Mouse (Mus musculus) liver, embryonic 14.5 days (tissue): ENCODE data around the gene Gucd1. TPM values are rescaled to one million over a fixed set of nuclear protein-coding genes. Genes with fewer than 3 reads are reported as not detected.

Experiments used
- ATAC-seq: fragments of 200-750 bp; cut with Nextera tagmentation; 2 replicates; pipeline ENCODE4 v1.8.0; 2017; ENCODE audit warnings: moderate number of reproducible peaks, mild to moderate bottlenecking, moderate library complexity; ENCODE audit not compliant: insufficient read depth
- DNase-seq, 3 experiments: peaks; one replicate each; pipeline ENCODE4 v3.0.0-alpha.2; 2012 to 2013; ENCODE audit warnings: low read depth in 3 of 3, low spot score in 3 of 3
- H3K27ac ChIP-seq: fragments of 300-500 bp; sonication (generic); 2 replicates; pipeline ENCODE4 v1.5.1; 2014; ENCODE audit warnings: moderate library complexity, mild to moderate bottlenecking, control low read depth, inconsistent platforms
- H3K27me3 ChIP-seq: fragments of 300-500 bp; sonication (generic); 2 replicates; pipeline ENCODE4 v1.6.1; 2014; ENCODE audit warnings: mild to moderate bottlenecking, low read length, moderate library complexity; ENCODE audit not compliant: control insufficient read depth, insufficient read depth
- H3K36me3 ChIP-seq: fragments of 300-500 bp; sonication (generic); replicated peaks from 2 replicates; pipeline ENCODE4 v1.6.1; 2014; ENCODE audit warnings: low read depth; ENCODE audit not compliant: control insufficient read depth, insufficient read depth
- H3K4me1 ChIP-seq, 2 experiments: fragments of 200-500 bp in 1 of 2; fragments of 300-500 bp in 1 of 2; sonication (generic) in 1 of 2; replicated peaks; 2 replicates each; pipeline ENCODE4 v1.6.1; 2012 to 2014; ENCODE audit warnings: antibody characterized with exemption in 1 of 2, inconsistent platforms in 1 of 2, low read length in 1 of 2; ENCODE audit not compliant: control insufficient read depth in 2 of 2, insufficient read depth in 2 of 2
- H3K4me2 ChIP-seq: fragments of 300-500 bp; sonication (generic); 2 replicates; pipeline ENCODE4 v1.6.1; 2014; ENCODE audit warnings: low read depth, mild to moderate bottlenecking, control low read depth, moderate library complexity
- H3K4me3 ChIP-seq, 2 experiments: fragments of 200-500 bp in 1 of 2; fragments of 300-500 bp in 1 of 2; sonication (generic) in 1 of 2; 2 replicates each; pipeline ENCODE4 v1.5.1; 2012 to 2014; ENCODE audit warnings: low read depth in 2 of 2, low read length in 2 of 2, mild to moderate bottlenecking in 2 of 2, control low read depth in 1 of 2, inconsistent platforms in 1 of 2, moderate library complexity in 1 of 2; ENCODE audit not compliant: insufficient read depth in 1 of 2
- H3K9ac ChIP-seq: fragments of 300-500 bp; sonication (generic); replicated peaks from 2 replicates; pipeline ENCODE4 v1.6.1; 2014; ENCODE audit warnings: mild to moderate bottlenecking, control low read depth, moderate library complexity
- H3K9me3 ChIP-seq: fragments of 300-500 bp; sonication (generic); 2 replicates; pipeline ENCODE4 v1.6.1; 2016; ENCODE audit warnings: low read length, mixed read lengths; ENCODE audit not compliant: control insufficient read depth
- CTCF ChIP-seq: IDR thresholded peaks from 2 replicates; pipeline ENCODE4 v1.5.1; 2016; ENCODE audit warnings: antibody characterized with exemption, low read depth, control low read depth
- EP300 ChIP-seq: IDR thresholded peaks from 2 replicates; pipeline ENCODE4 v1.6.1; 2016; ENCODE audit warnings: antibody characterized with exemption, low read depth
- WGBS: fragments of 180-500 bp; shearing (Covaris S2); extraction: QIAGEN DNeasy Blood & Tissue Kit; methylation state at CpG from one replicate; pipeline ENCODE4 v1.1.7; 2014; ENCODE audit not compliant: insufficient replicate concordance; 5-methylcytosine and 5-hydroxymethylcytosine counted together
- polyA plus RNA-seq, 2 experiments: library from polyadenylated mRNA; depleted of rRNA in 1 of 2; stranded (reverse) in 1 of 2; unstranded in 1 of 2; fragments of >200 nt; fragmentation: Nextera tagmentation in 1 of 2; extraction: Ambion mirVana in 1 of 2; gene quantifications; 2 replicates each; pipeline versions ENCODE4 v1.2.1 to v1.2.3; 2012 to 2014

Gucd1 gene
- polyA plus RNA-seq, 2 experiments = 37.3 to 58.5 TPM

- no peak overlapping the region for H3K9ac ChIP-seq
- H3K4me3 ChIP-seq = no peak overlapping the region
- H3K4me2 ChIP-seq = no peak overlapping the region
- H3K4me1 ChIP-seq = peaks cover 0 to 10% of the 10 kb centered on the region in 2 experiments; a peak in 2 of 4 replicates
- no peak for TF ChIP-seq CTCF
- no peak for TF ChIP-seq EP300
- H3K36me3 ChIP-seq = no peaks in the 10 kb centered on the region
- DNase-seq (peak in 2 of 3 experiments; percentile 24 to 47), ATAC-seq (peak; percentile 35; the same call in 1 of the 2 replicates)
- H3K27ac ChIP-seq = no peak overlapping the region
- no peaks in the 10 kb centered on the region for H3K27me3 ChIP-seq
- WGBS = 25% methylated on average over 3 of the region's 3 CpGs
- H3K9me3 ChIP-seq = no peaks in the 10 kb centered on the region
These were observed 191.2 kb downstream of the Gucd1 start for GRCm38 (mm10) chr10:75326553-75326952.

- Histone ChIP-seq H3K9ac (no peak overlapping the region), H3K9me3 (no peaks in the 10 kb centered on the region), H3K27ac (no peak overlapping the region), H3K4me3 (no peak overlapping the region), H3K36me3 (no peaks in the 10 kb centered on the region), H3K4me1 (peaks cover 0 to 10% of the 10 kb centered on the region in 2 experiments; a peak in 2 of 4 replicates), H3K4me2 (no peak overlapping the region), H3K27me3 (no peaks in the 10 kb centered on the region)
- 71% methylated on average over 23 of the region's 23 CpGs for WGBS
- TF ChIP-seq EP300 = no peak
- no peak for TF ChIP-seq CTCF
- DNase-seq (no peak), ATAC-seq (no peak)
These were observed 192.0 kb downstream of the Gucd1 start for GRCm38 (mm10) chr10:75325821-75326220.

- 29% methylated on average over 10 of the region's 10 CpGs for WGBS
- H3K9me3 ChIP-seq = no peaks in the 10 kb centered on the region
- H3K4me1 ChIP-seq = peaks cover 0 to 10% of the 10 kb centered on the region in 2 experiments; a peak in 2 of 4 replicates
- no peak overlapping the region for H3K4me2 ChIP-seq
- no peak overlapping the region for H3K27ac ChIP-seq
- no peaks in the 10 kb centered on the region for H3K36me3 ChIP-seq
- no peak for ATAC-seq
- TF ChIP-seq CTCF = no peak
- TF ChIP-seq EP300 = no peak
- no peak for DNase-seq
- no peak overlapping the region for H3K9ac ChIP-seq
- no peaks in the 10 kb centered on the region for H3K27me3 ChIP-seq
- H3K4me3 ChIP-seq = no peak overlapping the region
These were observed 193.4 kb downstream of the Gucd1 start for GRCm38 (mm10) chr10:75324391-75324790.

GRCm38 (mm10) chr10:75323986-75324385 is 193.8 kb downstream of the Gucd1 start:
- 61% methylated on average over 8 of the region's 8 CpGs for WGBS
- DNase-seq (no peak), ATAC-seq (no peak)
- H3K9ac ChIP-seq = no peak overlapping the region
- H3K4me3 ChIP-seq = no peak overlapping the region
- H3K4me1 ChIP-seq = peaks cover 0 to 10% of the 10 kb centered on the region in 2 experiments; a peak in 2 of 4 replicates
- TF ChIP-seq CTCF (no peak), EP300 (no peak)
- H3K27ac ChIP-seq = no peak overlapping the region
- no peak overlapping the region for H3K4me2 ChIP-seq
- H3K9me3 ChIP-seq = no peaks in the 10 kb centered on the region
- no peaks in the 10 kb centered on the region for H3K36me3 ChIP-seq
- no peaks in the 10 kb centered on the region for H3K27me3 ChIP-seq

GRCm38 (mm10) chr10:75322966-75323365 is 194.8 kb downstream of the Gucd1 start:
- peaks cover 3% of the 10 kb centered on the region for H3K27me3 ChIP-seq
- H3K4me3 ChIP-seq = no peak overlapping the region
- 71% methylated on average over 6 of the region's 6 CpGs for WGBS

More at GRCm38 (mm10) chr10:75322966-75323365, 194.8 kb downstream of the Gucd1 start:
- ATAC-seq = no peak
- TF ChIP-seq EP300 = no peak
- TF ChIP-seq CTCF = no peak
- Histone ChIP-seq H3K36me3 (no peaks in the 10 kb centered on the region), H3K27ac (no peak overlapping the region), H3K9ac (no peak overlapping the region), H3K9me3 (no peaks in the 10 kb centered on the region), H3K4me1 (peaks cover 0 to 7% of the 10 kb centered on the region in 2 experiments; a peak in 2 of 4 replicates), H3K4me2 (no peak overlapping the region)
- DNase-seq = no peak
